Mouse (Mus musculus) spleen, adult 2 months (tissue): Measurements from ENCODE around the gene Asb3. TPM values are rescaled to one million over a fixed set of nuclear protein-coding genes. Genes with fewer than 3 reads are reported as not detected.

Experiments
- DNase-seq, 2 experiments: peaks; one replicate each; pipeline versions ENCODE4 v3.0.0 to v3.0.0-alpha.2; 2012 to 2021; ENCODE audit warnings: low spot score in 2 of 2, low read depth in 1 of 2
- H3K27ac ChIP-seq: fragments of 200-500 bp; 2 replicates; pipeline ENCODE4 v1.5.1; 2012; ENCODE audit warnings: low read length, inconsistent platforms; ENCODE audit not compliant: insufficient read depth
- H3K27me3 ChIP-seq: fragments of 200-500 bp; 2 replicates; pipeline ENCODE4 v1.6.1; 2012; ENCODE audit warnings: mild to moderate bottlenecking, moderate library complexity, low read length, inconsistent platforms; ENCODE audit not compliant: control insufficient read depth, insufficient read depth
- H3K36me3 ChIP-seq: fragments of 200-500 bp; 2 replicates; pipeline ENCODE4 v1.6.1; 2012; ENCODE audit warnings: mild to moderate bottlenecking, low read length, inconsistent platforms; ENCODE audit not compliant: control insufficient read depth, insufficient read depth
- H3K4me1 ChIP-seq: fragments of 200-500 bp; 2 replicates; pipeline ENCODE4 v1.6.1; 2011; ENCODE audit warnings: inconsistent platforms; ENCODE audit not compliant: control insufficient read depth, insufficient read depth, insufficient read length
- H3K4me3 ChIP-seq: fragments of 200-500 bp; 2 replicates; pipeline ENCODE4 v1.5.1; 2011; ENCODE audit warnings: mild to moderate bottlenecking, inconsistent platforms; ENCODE audit not compliant: insufficient read depth, insufficient read length; ENCODE audit errors: extremely low read depth
- CTCF ChIP-seq: fragments of 200-500 bp; IDR thresholded peaks from 2 replicates; pipeline ENCODE4 v1.5.1; 2011; ENCODE audit warnings: mild to moderate bottlenecking, inconsistent platforms; ENCODE audit not compliant: insufficient read depth, insufficient read length, insufficient replicate concordance; ENCODE audit errors: extremely low read depth
- POLR2A ChIP-seq: fragments of 200-500 bp; IDR thresholded peaks from 2 replicates; pipeline ENCODE4 v1.6.1; 2011; ENCODE audit warnings: low read depth, low read length, inconsistent platforms
- WGBS: fragments of 180-500 bp; shearing (Covaris S2); methylation state at CpG from one replicate; pipeline ENCODE4 v1.1.7; 2018; 5-methylcytosine and 5-hydroxymethylcytosine counted together
- polyA plus RNA-seq: library from polyadenylated mRNA; depleted of rRNA; stranded (reverse); fragments of >200 nt; gene quantifications from 2 replicates; pipeline ENCODE4 v1.2.3, GENCODE M21; 2012

Asb3 gene
- polyA plus RNA-seq, 1 experiment = 2.2 TPM

DNA sequence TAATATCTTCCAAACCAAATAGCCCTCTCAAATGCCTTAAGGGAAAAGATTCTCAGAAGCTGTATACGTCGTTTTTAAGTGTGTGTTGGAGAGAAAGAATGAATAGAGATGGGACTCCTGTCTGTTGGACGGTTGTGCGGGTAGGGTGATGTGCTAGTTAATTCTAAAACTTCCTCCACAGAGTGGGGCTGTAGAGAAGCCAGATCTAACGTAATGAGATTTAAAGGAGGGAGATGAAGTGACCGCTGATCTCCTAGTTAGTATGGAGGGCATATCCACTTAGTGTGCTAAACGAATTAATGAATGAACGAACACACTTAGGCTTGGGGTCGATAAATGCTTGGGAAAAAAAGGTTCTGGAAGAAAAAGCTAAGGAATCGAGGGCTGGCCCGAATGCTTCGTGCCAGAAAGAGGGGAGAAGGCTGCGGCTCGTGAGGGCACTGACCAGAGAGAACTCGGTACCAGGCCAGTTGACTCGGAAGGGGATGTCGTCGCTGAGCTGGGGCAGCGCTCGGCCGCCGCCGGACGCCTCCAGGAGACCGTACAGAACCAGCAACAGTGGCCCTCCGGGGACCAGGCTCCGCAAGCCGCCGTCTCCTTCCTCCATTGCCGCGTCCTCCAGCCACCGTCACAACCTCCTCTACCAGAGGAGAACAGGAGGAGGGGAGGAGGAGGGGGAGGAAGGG is 68.4 kb downstream of the Asb3 start:
- peaks cover 8% of the 10 kb centered on the region; the same call in 1 of the 2 replicates for H3K36me3 ChIP-seq
- H3K27me3 ChIP-seq = no peaks in the 10 kb centered on the region
- TF ChIP-seq CTCF = no peak
- TF ChIP-seq POLR2A = no peak
- peak overlapping the region; percentile 72 for H3K27ac ChIP-seq
- WGBS = under 1% methylated on average over 29 of the region's 32 CpGs
- peak in 1 of 2 experiments; percentile 39 for DNase-seq
- H3K4me3 ChIP-seq = peak overlapping the region; percentile 91
- peaks cover 2% of the 10 kb centered on the region; the same call in 1 of the 2 replicates for H3K4me1 ChIP-seq

GRCm38 (mm10) chr11:30954279-30954725 is 69.1 kb downstream of the Asb3 start, which contains the start of gene Erlec1:
Erlec1 (minus strand) TSS chr11:30954335.
- peak within 1 kb of the TSS; percentile 89 for H3K27ac ChIP-seq
- H3K4me3 ChIP-seq = peak within 1 kb of the TSS; percentile 91
- H3K27me3 ChIP-seq = no peaks in the 10 kb centered on the region
- H3K36me3 ChIP-seq = peaks cover 6% of the 10 kb centered on the region; the same call in 1 of the 2 replicates
- under 1% methylated on average over 40 of the region's 40 CpGs for WGBS
- H3K4me1 ChIP-seq = peaks cover 2% of the 10 kb centered on the region; the same call in 1 of the 2 replicates
- TF ChIP-seq POLR2A = peak; percentile 29
- no peak; the same call in 1 of the 2 replicates for TF ChIP-seq CTCF
- peak; percentile 68 to 85 for DNase-seq

DNA sequence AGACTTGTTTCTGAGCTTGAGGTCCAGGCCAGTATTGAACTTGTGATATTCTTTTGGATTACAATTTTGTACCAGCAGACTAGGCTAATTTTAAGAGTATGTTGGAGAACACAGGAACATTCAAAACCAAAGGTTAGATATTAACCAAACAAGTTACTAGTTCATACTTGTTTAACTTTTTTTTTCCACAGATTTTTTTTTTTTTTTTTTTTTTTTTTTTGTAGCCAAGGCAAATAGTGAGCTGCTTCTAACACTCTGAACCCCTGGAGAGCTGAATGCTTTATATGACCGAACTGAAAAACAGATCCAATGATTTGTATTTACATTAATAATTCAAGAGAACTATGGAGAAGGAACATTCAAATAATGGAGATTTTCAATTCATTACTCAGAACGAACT is 100.0 kb downstream of the Asb3 start:
- Histone ChIP-seq H3K36me3 (no peaks in the 10 kb centered on the region), H3K27ac (no peak overlapping the region), H3K4me1 (peaks cover 3% of the 10 kb centered on the region; the same call in 1 of the 2 replicates), H3K4me3 (peak overlapping the region; percentile 34; the same call in 1 of the 2 replicates), H3K27me3 (no peaks in the 10 kb centered on the region)
- TF ChIP-seq CTCF (no peak), POLR2A (no peak)
- DNase-seq = no peak
- WGBS = 67% methylated on average over 2 of the region's 2 CpGs

DNA sequence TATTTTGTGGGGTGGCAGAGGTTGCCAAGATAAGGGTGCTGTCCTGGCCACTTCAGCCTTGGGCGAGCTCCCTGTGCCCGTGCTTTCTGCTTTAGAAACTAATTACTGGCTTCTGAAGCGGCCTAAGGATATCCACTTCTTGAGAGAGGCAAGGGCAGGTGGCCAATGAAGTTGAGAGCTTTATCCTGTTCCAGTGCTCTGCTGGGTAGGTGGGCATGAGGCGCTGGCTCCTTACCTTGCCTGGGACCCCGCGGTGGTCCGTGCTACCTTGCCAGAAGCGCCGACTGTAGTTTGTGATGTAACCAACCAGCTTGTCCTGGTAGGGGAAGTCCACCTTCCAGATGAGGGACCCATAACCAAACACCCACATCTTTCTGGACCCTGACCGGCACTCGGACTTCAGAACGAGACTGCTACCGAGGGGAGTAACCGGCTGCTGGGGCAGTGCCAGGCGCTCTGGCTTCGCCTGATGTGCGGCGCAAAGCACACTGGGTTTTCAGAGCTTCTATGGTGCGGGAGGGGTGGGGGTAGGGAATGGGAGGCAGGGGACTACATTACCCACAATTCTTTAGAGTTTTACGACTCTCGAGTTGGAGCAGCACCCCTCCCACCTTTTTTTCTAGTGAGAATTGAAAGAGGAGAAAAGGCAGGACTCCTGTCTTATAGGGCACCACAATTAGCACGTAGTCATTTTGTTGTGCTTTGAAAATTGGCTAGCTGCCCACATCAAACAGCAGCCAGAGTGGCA is 100.8 kb downstream of the Asb3 start, which contains the start of gene Chac2:
Gene Chac2 (minus strand): TSS at position 474 of the 748 bp plus-strand sequence.
- peak; percentile 65 to 75 for DNase-seq
- WGBS = 2% methylated on average over 22 of the region's 22 CpGs
- H3K27me3 ChIP-seq = no peaks in the 10 kb centered on the region
- H3K4me1 ChIP-seq = peaks cover 3% of the 10 kb centered on the region; the same call in 1 of the 2 replicates
- H3K27ac ChIP-seq = peak within 1 kb of the TSS; percentile 45; the same call in 1 of the 2 replicates
- peak within 1 kb of the TSS; percentile 64 for H3K4me3 ChIP-seq
- no peaks in the 10 kb centered on the region for H3K36me3 ChIP-seq
- TF ChIP-seq CTCF (no peak), POLR2A (peak; percentile 17; the same call in 1 of the 2 replicates)

DNA sequence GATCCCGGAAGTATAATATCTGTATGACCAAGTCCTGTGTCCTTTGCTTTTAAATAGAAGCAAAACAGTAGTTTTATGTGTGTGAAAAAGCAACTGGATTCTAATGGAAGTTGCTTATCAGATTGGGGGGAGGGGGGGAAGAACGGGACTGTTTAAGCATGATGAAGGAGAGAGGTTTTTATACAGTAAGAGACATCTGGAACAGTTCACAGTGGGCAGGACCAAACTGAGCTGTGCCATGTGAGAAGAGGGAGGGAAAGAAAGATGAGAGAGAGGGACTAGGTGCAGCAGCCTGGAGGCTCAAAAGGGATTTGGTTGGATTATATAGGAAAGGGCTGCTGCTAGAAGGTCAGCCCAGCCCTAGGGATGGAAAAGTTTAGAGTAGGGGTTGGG is 101.4 kb downstream of the Asb3 start:
- WGBS = 1% methylated on average over 2 of the region's 2 CpGs
- Histone ChIP-seq H3K4me3 (peak overlapping the region; percentile 64; the same call in 1 of the 2 replicates), H3K27me3 (no peaks in the 10 kb centered on the region), H3K4me1 (peaks cover 3% of the 10 kb centered on the region; the same call in 1 of the 2 replicates), H3K36me3 (no peaks in the 10 kb centered on the region), H3K27ac (0 out of 2 replicates have a peak overlapping the region, but pooled peaks have one; percentile 45)
- no peak for DNase-seq
- TF ChIP-seq CTCF = no peak
- TF ChIP-seq POLR2A = no peak

- WGBS = 83% methylated on average over 3 of the region's 3 CpGs
- DNase-seq = no peak
- Histone ChIP-seq H3K27me3 (no peaks in the 10 kb centered on the region), H3K27ac (no peak overlapping the region), H3K36me3 (no peaks in the 10 kb centered on the region), H3K4me3 (no peak overlapping the region), H3K4me1 (peaks cover 3% of the 10 kb centered on the region; the same call in 1 of the 2 replicates)
- no peak for TF ChIP-seq POLR2A
- no peak for TF ChIP-seq CTCF
Measured at GRCm38 (mm10) chr11:30996670-30997069, 111.5 kb downstream of the Asb3 start.

DNA sequence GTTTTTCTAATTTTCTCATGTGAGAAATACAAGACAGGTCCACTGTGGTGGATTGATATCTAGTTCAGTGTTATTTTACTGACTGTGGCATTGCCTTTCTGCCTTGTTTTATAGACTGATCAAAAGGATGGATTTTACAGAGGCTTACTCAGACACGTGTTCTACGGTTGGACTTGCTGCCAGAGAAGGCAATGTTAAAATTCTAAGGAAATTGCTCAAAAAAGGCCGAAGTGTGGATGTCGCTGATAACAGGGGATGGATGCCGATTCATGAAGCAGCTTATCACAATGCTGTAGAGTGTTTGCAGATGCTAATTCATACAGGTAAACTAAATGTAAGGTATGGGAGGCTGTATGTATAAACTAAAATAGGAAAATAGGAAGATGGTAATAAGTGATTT is 113.0 kb downstream of the Asb3 start:
- Histone ChIP-seq H3K4me3 (no peak overlapping the region), H3K4me1 (peaks cover 3% of the 10 kb centered on the region; the same call in 1 of the 2 replicates), H3K27ac (no peak overlapping the region), H3K27me3 (no peaks in the 10 kb centered on the region), H3K36me3 (no peaks in the 10 kb centered on the region)
- DNase-seq = no peak
- no peak for TF ChIP-seq POLR2A
- TF ChIP-seq CTCF = no peak
- WGBS = 84% methylated on average over 5 of the region's 5 CpGs
